Comparison of ENCODE assay signal across 9 mouse cellular contexts in the genomic region with DNA sequence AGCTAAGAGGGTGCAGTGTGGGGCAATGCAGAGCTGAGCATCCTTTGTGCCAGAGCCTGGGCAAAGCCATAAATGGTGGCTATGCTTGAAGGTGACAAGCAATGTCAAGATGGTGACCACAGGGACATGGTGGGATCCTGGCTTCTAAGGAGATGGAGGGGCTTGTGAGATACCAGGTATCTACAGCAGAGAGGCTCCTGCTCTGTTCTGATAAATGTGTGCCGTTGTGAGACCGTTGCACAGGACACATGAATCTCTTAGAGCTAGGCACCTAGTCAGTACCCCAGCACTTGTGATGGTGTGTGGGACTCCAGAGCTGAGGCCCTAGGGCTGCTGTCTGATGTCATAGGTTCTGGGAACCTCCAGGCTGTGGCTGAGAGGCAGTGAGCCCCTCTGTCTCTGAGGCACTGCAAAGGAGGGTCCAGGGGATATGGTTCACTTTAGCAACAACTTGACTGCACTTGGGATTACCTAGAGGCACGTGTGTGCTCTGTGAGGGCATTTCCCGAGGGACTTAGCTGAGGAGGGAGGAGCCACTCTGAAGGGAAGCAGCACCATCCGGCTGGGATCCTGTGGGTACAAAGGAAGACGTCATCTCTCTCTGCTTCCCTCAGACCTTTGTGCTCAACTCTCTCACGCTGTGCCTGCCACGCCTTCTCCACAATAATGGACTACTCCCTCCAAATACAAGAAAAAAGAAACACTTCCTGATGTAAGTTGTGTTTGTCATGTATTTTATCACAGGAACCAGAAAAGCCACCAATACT.
A peak's percentile ranks its signal among the peaks of the same experiment; 100 is the strongest.
DNase-seq lines count a peak whose midpoint lies in the region; ATAC-seq and TF ChIP-seq lines count a peak whose summit lies in the region.
"Had no signal": no experiment of that assay in that cellular context is flagged by ENCODE, and none has a peak within 500 bp of the region (broad histone marks: within the 10 kb centered on the region; RNA-seq: fewer than 3 reads in every experiment).

No protein-coding gene starts in this region.

- H3K4me3 ChIP-seq in liver, embryonic 12.5 days: no peak overlapping the region
- H3K4me3 ChIP-seq in liver, postnatal 0 days (ENCODE audit: low read depth, low read length): no peak overlapping the region
- H3K4me3 ChIP-seq in embryonic facial prominence, embryonic 12.5 days: no peak overlapping the region
- no peak overlapping the region for H3K4me3 ChIP-seq in intestine, embryonic 15.5 days (replicated peaks)

- TF ChIP-seq CTCF in liver, postnatal 0 days (IDR thresholded peaks at IDR 0.05; ENCODE audit: low read depth): no peak

- H3K27me3 ChIP-seq in liver, embryonic 12.5 days (replicated peaks): peaks cover 15% of the 10 kb centered on the region; the same call in 1 of the 2 replicates
- H3K27me3 ChIP-seq in liver, postnatal 0 days (ENCODE audit: insufficient read depth, low read length): no peaks in the 10 kb centered on the region
- no peaks in the 10 kb centered on the region for H3K27me3 ChIP-seq in embryonic facial prominence, embryonic 12.5 days
- no peaks in the 10 kb centered on the region for H3K27me3 ChIP-seq in intestine, embryonic 15.5 days (replicated peaks)

- H3K4me1 ChIP-seq in liver, embryonic 12.5 days: peaks cover 9% of the 10 kb centered on the region
- no peaks in the 10 kb centered on the region for H3K4me1 ChIP-seq in liver, postnatal 0 days (ENCODE audit: insufficient read depth)
- H3K4me1 ChIP-seq in embryonic facial prominence, embryonic 12.5 days: peaks cover 59% of the 10 kb centered on the region
- peaks cover 30% of the 10 kb centered on the region for H3K4me1 ChIP-seq in intestine, embryonic 15.5 days (replicated peaks)

- H3K4me2 ChIP-seq in liver, embryonic 12.5 days: no peak overlapping the region
- no peak overlapping the region for H3K4me2 ChIP-seq in liver, postnatal 0 days (ENCODE audit: low read depth, low read length)
- 0 out of 2 replicates have a peak overlapping the region, but pooled peaks have one; percentile 31 for H3K4me2 ChIP-seq in embryonic facial prominence, embryonic 12.5 days (replicated peaks)
- no peak overlapping the region for H3K4me2 ChIP-seq in intestine, embryonic 15.5 days (replicated peaks)

- H3K9me3 ChIP-seq in liver, embryonic 12.5 days (replicated peaks): no peaks in the 10 kb centered on the region
- no peaks in the 10 kb centered on the region for H3K9me3 ChIP-seq in liver, postnatal 0 days (ENCODE audit: low read length)
- H3K9me3 ChIP-seq in embryonic facial prominence, embryonic 12.5 days: no peaks in the 10 kb centered on the region
- no peaks in the 10 kb centered on the region for H3K9me3 ChIP-seq in intestine, embryonic 15.5 days

- no peak overlapping the region for H3K9ac ChIP-seq in liver, embryonic 12.5 days
- H3K9ac ChIP-seq in liver, postnatal 0 days (replicated peaks): no peak overlapping the region
- no peak overlapping the region for H3K9ac ChIP-seq in embryonic facial prominence, embryonic 12.5 days
- H3K9ac ChIP-seq in intestine, embryonic 15.5 days: no peak overlapping the region

- peak; percentile 53 for ATAC-seq in liver, embryonic 12.5 days
- no peak for ATAC-seq in liver, postnatal 0 days
- ATAC-seq in embryonic facial prominence, embryonic 12.5 days (ENCODE audit: insufficient number of reproducible peaks, insufficient read depth, low FRiP score, low TSS enrichment): no peak
- peak; percentile 78 for ATAC-seq in intestine, embryonic 15.5 days
- ATAC-seq in granulocyte monocyte progenitor cell, adult 5-6 weeks (replicated peaks; ENCODE audit: poor library complexity, severe bottlenecking): no peak

- H3K27ac ChIP-seq in liver, embryonic 12.5 days: no peak overlapping the region
- H3K27ac ChIP-seq in liver, postnatal 0 days (ENCODE audit: low read depth): no peak overlapping the region
- peak overlapping the region; percentile 55 for H3K27ac ChIP-seq in embryonic facial prominence, embryonic 12.5 days
- no peak overlapping the region for H3K27ac ChIP-seq in intestine, embryonic 15.5 days
- H3K27ac ChIP-seq: macrophage had no signal

- DNase-seq in liver, postnatal 0 days: no peak
- DNase-seq in retina, postnatal 1 day: peak; percentile 60
- no peak for DNase-seq in right cerebral cortex, postnatal 14 days
- DNase-seq: heart, postnatal 36 days had no signal

- WGBS in liver, embryonic 12.5 days (ENCODE audit: insufficient replicate concordance): 27% methylated on average over 8 of the region's 8 CpGs
- 36% methylated on average over 8 of the region's 8 CpGs for WGBS in liver, postnatal 0 days (ENCODE audit: insufficient replicate concordance)
- 38% methylated on average over 8 of the region's 8 CpGs for WGBS in embryonic facial prominence, embryonic 12.5 days
- 32% methylated on average over 8 of the region's 8 CpGs for WGBS in intestine, embryonic 15.5 days

- TF ChIP-seq EP300 in liver, postnatal 0 days (IDR thresholded peaks at IDR 0.05; ENCODE audit: low read depth): no peak

- H3K36me3 ChIP-seq in liver, embryonic 12.5 days: no peaks in the 10 kb centered on the region
- no peaks in the 10 kb centered on the region for H3K36me3 ChIP-seq in liver, postnatal 0 days (replicated peaks; ENCODE audit: insufficient read depth, low read length)
- no peaks in the 10 kb centered on the region for H3K36me3 ChIP-seq in embryonic facial prominence, embryonic 12.5 days
- no peaks in the 10 kb centered on the region for H3K36me3 ChIP-seq in intestine, embryonic 15.5 days

Comparison
In these comparisons a context has a peak if more than half of its experiments do, and no peak if none do; other contexts are left out.
1. ATAC-seq: peak in liver, embryonic 12.5 days (single experiment) and intestine, embryonic 15.5 days (single experiment); none in liver, postnatal 0 days (single experiment), embryonic facial prominence, embryonic 12.5 days (single experiment) and granulocyte monocyte progenitor cell, adult 5-6 weeks (single experiment).